Mouse (Mus musculus) left cerebral cortex, adult 11 months (tissue): Measurements from ENCODE around the gene Zfp512.
"Not testable (repeated sequence)": the region's sequence is repeated elsewhere in the genome, so short reads cannot be mapped to it uniquely, and the experiment has no call there.

Experiments
- DNase-seq: peaks from one replicate; pipeline ENCODE4 v3.0.0; 2022; ENCODE audit warnings: low spot score

Zfp512 gene

DNA sequence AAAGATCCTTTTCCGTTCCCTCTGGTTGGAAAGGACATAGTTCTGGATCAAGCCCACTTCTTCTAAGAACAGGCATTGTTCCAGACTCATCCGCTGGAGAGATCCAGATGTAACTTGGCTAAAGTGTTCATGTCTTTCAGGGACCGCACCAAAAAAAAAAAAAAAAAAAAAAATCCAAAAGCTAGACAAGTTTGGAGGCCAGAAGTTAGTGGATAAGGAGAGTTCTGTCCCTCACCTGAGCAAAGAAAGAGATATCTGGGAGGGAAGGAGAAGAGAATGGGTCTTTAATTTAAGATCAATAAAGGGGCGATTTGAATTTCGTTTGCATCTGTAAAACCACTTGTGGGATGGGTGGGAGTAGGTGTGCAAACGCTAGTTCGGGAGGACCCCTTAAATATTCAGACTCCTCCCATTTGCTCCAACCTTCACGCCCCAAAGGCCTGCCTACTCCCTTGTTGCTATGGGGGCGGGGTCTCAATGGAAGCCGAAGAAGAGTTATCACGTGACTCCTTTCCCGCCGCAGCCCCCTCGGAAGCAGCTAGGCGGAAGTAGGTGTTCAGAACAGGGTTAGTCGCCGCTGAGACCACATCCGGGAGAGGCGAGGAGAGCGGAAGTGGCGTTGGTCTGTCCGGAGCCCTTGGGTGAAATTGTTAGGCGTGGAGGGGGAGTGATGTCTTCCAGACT lies at the start of gene Zfp512:
Gene Zfp512, plus strand, starts transcription at position 554 of the 684 bp plus-strand sequence.
- DNase-seq, result peak; percentile 91

DNA sequence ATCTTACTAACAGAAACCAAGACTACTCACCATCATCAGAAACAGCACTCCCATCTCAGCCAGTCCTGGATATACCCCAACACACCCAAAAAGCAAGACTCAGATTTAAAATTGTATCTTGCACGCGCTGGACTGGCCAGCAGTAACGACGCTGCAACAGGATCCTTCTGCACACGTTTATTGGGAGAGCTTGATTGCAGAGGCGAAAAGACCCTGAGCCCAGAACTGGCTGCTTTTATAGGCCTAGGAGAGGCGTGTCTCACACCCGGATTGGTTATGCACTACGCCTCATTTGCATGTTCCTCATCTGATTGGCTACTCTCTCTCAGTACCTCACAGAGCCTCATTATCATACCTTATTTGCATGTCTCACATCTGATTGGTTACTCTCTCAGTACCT lies 17.5 kb upstream of the Zfp512 start:
- not testable (repeated sequence) for DNase-seq

DNA sequence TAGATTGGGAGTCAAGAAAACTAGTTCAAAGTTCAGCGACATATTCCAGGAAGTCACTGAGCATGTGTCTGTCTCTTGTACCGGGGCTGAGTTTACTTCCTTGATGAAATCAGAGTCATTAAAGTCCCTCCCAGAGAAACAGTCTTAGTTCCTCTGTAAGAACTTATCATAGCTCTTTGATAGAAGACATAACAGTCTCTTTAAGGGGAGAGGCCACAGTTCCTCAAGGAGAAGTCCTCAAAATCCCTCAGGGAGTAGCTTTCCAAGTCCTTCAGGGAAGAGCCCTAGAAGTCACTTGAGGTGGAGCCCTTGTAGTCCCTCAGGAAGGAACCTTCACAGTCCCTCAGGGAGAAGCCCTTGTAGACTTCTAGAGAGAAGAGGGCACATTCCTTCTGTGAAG lies 895 bp upstream of the Zfp512 start:
- no peak for DNase-seq

DNA sequence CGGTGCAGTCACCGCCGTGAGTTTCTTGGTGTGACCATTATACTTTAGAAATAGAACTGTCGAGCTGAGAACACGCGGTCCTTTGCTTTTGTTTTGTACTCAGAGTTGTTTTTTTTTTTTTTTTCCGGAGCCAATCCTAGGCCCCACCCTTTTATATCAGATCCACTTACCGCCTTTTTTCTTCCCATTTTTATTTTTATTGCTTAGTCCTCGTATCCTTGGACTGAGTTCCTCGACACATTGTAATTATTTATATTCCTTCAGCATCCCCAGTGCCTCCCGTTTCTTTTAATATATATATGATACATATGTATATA lies 289 bp downstream of the Zfp512 start:
- DNase-seq, result no peak

DNA sequence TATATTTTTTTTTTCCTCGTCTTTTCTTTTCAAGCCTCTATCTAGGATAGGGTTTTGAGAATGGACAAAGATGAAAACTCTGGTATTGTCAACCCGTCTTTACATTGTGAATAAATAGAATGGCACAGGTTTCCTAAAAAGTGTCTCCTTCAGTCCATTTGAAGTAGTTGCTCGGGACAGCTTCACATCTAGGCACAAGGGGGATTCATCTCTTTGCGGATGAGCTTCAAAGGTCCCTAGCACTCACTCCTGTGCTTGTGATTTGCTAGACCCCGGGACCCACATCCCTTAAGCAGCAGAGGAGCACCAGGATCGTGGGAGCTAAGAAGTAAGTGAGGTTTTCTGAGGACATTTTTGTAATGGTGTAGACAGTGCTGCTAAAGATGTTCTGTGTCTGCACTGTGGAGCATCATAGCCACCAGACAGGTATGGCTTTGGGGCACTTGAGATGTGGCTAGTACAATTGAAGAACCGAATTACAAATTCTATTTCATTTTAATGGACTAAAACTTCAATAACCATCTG lies 717 bp downstream of the Zfp512 start:
- DNase-seq, result no peak

DNA sequence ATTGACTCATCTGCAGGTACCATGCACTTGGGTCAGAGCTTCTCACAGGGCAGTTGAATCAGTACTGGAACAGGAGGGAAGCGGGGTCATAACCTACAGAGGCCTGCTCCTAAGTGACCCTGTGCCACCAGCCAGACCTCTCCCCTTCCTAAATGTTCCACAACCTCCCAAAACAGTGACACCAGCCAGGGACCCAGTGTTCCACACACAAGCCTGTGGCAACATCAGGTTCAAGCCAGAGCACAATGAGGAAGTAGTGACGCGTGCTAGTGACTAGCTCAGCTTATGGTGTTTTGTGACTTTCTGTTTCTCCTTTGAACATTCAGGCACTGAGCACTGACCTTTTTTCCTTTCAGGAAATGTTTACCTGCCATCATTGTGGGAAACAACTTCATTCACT lies 15.6 kb downstream of the Zfp512 start:
- no peak for DNase-seq

DNA sequence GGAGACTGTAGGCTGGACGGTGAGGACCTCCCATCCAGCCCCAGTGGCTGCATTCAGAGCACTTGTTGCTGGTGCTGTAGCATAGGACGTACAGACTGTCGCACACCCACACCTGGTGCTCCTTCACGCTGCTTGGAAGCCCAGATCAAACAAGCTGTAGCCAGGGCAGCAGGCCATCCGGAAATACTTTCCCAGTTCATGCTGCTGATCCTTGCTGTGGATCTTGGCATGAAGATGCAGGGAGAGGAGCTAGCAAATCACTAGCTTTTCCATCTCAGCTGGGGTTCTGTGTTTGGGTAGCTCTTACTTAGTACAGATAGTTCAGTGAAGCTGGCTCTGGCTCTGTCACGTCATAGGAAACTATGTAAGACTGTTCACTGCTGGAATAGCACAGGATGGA lies 17.5 kb downstream of the Zfp512 start:
- DNase-seq, result no peak

DNA sequence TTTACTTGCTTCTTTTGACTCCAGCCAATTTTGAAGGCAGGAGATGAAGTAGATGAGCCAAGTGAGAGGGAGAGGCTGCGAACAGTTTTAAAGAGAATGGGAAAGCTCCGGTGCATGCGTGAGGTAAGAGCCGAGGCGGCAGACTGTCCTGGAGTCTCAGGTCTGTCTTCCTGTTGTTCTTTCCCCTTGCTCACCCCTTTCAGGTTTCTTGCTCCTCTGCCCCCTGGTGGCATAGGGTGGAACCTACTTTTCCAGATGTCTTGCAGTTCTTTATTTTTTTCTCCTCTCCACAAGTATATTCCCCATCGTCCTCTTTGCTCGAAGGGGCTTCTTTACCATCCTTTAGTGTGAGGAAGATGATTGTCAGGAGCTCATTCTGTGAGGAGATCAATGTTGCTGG lies 18.1 kb downstream of the Zfp512 start:
- no peak for DNase-seq

DNA sequence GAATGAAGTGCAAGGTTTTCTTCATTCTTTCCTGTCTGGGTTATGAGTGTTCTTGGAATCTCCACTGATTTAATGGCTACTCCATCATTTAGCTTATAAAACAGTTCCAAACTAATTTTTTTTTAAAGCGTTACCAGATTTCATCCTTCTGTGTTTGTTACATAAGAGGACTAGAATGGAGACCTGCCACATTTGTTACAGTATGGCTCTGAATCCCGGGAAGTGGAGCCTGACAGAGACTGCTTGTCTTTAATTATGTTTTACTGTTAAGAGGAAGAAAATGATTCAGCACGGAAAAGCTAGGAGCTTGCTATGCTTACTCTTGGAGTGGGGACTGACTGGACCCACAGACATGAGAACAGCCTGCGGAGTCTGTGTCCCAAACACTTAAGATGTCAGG lies 28.3 kb downstream of the Zfp512 start:
- DNase-seq, result no peak

DNA sequence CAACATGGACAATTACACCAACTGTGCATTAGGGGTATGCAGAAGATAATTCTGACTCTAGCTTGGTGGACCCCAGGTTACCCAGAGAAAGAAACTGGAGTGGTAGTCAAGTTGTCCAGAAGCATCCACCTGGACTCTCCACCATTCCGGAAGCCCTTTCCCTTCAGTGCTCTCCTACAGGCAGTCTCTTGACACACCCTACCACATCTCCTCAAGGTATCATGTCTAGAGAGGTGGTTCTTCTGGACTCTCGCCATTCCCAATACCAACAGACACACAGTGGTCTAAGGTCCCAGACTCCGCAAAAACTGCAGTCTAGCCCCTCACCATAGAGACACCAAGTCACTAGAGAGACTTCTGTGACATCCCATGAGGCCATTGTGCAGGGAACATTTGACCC lies 33.2 kb downstream of the Zfp512 start, which contains the start of gene 4930548H24Rik:
Gene 4930548H24Rik, plus strand, starts transcription at position 301 of the 400 bp plus-strand sequence.
- DNase-seq, result no peak

DNA sequence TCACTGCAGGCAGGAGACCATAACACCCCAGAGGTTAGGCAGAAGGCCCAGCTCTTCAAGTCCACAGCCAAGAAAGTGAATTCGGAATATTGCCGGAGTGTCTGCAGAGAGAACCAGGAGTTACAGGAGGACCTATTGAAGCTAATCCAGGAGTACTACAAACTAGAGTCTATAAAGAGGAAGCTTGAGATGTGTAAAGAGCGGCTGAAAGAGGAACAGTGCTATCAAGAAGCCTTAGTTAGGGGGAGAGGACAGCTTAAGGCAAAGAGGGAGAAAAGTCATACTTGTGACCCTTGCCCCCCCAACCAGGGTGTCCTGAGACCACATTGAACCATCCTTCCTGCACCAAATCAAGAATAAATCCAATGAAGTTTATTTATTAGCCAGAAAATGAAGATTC lies 35.7 kb downstream of the Zfp512 start:
- no peak for DNase-seq

DNA sequence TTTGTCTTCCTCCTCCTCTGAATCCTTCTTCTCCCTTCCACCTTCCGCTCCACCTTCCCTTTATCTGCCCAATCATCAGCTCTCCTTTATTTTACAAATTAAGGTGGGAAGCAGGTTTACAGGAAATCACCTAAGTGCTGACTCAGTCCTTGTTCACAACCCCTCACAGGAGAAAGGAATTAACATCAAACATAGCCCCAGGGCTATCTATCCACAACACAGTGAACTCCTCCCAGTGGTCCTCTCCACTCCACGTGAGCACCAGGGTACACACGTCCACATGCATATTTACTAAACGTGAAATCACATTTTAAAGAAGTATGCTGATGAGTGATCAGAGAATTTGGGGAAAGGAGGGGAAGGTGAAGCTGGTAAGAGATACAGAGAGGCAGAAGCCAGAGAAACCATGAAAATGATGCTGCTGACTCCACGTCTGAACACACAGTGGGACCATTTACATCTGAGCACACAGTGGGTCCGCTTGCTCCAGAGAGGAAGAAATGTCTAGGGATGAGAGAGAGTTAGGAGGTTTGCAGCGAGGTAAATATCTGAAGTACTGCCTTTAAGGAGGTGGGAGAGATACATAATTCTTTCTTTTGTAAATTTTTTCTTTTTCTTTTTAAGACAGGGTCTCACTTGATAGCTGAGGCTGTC lies 37.0 kb downstream of the Zfp512 start:
- no peak for DNase-seq

DNA sequence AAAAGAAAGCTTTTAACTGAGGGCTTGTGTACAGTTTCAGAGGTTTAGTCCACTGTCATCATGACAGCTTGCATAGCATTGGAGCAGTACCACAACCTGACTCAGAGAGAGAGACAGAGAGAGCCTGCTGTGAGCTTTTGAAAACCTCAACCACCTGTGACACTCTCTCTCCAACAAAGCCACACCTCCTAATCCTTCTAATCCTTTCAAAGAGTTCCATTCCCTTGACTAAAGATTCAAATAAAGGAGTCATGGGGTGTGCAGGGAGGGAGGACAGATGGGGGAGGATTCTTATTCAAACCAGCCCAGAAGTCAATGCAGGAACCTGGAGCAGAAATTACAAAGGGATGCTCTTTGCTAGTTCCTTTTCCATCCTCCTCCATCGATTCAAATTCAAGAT lies 39.8 kb downstream of the Zfp512 start:
- DNase-seq, result no peak

DNA sequence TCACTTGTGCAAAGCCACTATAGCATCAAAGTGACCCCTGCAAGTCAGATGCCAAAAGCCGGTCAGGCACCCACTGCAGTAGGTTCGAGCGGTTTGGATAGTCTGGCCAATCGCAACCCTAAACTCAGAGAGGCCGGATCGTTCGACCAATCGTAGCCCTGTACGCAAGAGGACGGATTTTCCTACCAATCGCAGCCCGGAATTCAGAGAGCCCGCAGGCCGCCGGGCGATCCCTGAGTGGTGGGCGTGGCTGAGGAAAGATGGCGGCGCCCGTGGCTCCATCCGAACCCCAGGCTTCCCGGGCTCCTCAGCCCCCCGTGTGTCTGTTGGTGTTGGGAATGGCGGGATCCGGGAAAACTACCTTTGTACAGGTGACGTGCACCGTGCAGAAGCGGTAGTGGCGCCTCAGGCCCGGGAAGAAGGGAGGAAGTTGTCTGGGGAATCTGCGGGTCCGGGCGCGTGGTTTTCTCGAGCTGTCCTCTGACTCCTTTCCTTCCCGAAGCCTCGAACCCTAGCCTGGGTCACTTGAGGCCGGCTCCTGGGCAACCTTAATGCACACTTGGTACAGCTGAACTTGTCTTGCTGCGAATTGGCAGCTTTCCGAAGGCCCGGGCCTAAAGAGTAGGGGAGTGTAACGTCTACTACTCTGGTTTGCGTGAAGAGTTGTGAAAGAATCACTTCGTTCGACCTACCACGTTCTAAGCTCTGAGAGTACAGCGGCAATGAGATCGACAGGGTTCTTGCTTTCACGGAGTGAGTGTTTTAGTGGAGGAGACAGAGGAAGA lies 42.5 kb downstream of the Zfp512 start, which contains the start of gene Gpn1:
Gene Gpn1, plus strand, starts transcription at position 229 of the 785 bp plus-strand sequence.
- peak; percentile 85 for DNase-seq

DNA sequence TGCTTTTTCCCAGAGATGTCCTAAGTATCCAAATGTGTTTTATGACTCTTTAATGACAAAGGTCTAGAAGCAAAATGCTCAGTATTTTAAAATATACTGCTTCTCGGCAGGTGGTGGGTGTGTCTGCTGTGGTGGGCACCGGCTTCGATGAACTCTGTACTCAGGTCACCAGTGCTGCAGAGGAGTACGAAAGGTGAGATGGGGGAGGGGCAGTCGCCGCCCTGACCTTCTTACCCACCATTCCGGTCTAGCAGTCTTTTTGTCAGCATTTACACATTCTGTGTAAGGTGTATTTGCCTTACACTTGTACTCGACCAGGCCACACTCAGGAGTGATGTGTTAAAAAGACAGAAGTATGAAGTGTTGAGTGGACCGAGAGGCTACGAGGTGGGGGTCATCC lies 52.6 kb downstream of the Zfp512 start:
- no peak for DNase-seq

DNA sequence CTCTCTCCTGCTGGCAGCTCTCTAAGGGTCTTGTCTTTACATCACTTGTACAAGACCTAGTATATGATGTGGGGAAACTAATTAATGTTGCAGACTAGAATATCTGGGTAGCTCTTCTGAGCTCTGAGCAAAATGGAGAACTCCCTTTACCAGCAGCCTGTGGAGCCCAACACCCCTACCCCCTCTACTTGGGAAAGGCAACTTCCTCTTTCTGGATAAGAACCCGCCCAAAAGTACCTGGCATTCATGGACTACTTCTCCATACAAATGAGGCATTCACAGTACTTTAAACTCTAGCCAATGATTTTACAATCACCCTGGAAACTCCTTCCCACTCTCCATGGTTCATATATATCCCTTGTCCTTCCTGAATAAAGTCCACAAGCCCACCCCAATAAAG lies 60.2 kb downstream of the Zfp512 start:
- DNase-seq, result no peak

DNA sequence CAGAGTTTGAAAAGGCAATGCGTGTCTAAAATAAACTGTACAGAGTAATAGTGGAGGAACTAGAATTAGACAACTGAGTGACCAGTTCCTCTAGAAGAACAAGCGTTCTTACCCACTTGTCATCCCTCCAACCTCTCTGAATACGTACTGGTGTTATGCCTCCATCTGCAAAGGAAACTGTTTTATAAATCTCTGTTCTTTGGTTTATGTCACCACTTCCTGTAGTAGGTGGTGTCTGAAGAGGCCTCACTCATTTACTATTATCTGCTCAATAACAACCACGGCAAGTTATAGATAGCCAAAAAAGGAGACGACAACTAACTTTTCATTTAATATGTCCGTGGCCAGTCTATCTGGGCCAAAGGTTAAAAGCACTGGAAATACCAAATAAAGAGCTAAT lies 68.3 kb downstream of the Zfp512 start:
- no peak for DNase-seq

DNA sequence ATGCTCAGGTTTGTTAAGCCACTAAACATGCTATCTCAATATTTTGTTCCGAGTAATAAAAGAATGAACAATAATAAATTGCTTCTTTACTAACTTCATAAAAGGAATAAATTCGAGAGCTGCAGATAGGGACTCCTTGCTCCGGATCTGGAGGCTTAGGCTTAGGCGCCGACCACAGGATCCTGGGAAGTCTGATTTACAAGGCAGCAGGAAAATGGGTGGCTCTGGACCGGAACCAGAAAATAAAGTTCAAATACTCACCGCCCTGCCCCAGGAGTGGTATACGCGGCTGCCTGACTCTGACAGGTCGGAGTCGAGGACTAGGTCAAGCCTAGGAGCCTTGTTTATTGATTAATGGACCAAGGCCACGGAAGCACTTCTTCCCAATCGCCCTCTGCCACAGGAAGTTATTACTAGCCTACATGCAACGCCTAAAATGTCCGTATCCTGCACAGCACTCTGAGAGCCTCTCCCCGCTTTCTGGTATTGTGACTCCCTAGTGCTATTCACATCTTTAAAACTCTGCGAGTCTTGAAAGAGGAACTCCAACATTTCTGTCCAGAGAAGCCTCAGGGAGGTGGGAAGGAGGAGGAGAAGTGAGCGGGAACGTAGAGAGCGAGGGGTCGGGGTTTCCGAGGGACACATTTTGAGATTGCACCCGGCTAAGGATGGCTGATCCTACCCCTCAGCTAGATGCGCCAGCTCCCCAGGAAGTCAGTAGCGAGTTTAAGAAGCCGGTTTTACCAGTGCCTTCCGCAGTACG lies 74.3 kb downstream of the Zfp512 start, which contains the start of gene Slc4a1ap:
Gene Slc4a1ap, plus strand, starts transcription at position 642 of the 763 bp plus-strand sequence.
- peak; percentile 68 for DNase-seq

DNA sequence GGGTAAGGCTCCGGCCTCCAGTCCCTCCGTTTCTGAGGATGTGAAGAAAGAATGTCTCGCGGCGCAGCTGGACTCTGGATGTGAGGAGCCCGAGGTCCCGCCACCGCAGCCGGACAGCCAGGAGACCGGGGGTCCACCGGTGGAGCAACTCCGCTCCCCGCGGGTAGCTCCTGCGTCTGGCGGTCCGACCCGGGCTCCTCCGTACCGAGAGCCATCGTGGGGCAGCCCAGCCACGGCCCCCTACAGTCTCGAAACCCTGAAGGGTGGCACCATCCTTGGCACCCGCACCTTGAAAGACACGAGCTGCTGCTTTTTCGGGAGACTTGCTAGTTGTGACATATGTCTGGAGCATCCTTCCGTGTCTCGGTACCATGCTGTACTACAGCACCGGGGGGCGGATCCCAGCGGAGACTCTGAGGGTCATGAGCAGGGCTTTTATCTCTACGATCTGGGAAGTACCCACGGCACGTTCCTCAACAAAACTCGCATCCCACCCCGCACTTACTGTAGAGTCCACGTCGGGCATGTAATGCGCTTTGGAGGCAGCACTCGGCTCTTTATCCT lies 75.0 kb downstream of the Zfp512 start:
- no peak for DNase-seq

DNA sequence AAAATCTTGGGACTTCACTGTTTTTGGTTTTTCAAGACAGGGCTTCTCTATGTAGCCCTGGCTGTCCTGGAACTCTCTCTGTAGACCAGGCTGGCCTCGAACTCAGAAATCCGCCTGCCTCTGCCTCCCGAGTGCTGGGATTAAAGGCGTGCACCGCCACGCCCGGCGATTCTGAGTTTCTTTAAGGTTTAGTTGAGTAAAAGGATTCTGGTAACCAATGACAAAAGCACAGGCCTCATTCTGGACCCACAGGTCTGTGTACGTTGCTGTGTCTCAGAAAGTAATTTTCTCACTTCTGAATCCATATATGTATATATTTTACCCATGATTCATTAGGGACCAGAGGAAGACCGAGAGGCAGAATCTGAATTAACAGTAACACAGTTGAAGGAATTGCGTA lies 75.5 kb downstream of the Zfp512 start, which contains the start of gene Supt7l:
Gene Supt7l, minus strand, starts transcription at position 101 of the 400 bp plus-strand sequence.
- not testable (repeated sequence) for DNase-seq

DNA sequence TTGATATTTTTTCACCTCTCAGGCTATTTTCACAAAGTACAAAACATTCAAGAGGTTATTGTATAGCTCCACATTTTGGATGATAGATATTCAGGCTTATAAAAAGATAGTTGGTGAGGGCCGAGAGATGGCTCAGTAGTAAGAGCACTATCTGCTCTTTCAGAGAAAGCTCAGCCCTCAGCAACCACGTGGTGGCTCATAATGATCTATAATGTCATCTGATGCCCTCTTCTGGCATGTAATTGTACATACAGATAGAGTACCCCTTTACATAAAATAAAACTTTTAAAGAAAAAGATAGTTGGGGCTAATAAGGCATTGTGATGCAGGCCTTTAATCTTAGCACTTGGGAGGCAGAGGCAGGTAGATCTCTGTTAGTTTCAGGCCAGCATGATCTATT lies 76.3 kb downstream of the Zfp512 start:
- DNase-seq, result no peak
